Mouse (Mus musculus): ENCODE results near the gene Kcnmb1. TPM values are rescaled to one million over a fixed set of nuclear protein-coding genes. Genes with fewer than 3 reads are reported as not detected.

Kcnmb1 gene
- polyA plus RNA-seq, 1 experiment = 0.97 TPM

GRCm38 (mm10) chr11:34008702-34009101 lies 45.9 kb downstream of the Kcnmb1 start:
- no peaks in the 10 kb centered on the region for H3K36me3 ChIP-seq (ENCODE audit: control insufficient read depth, insufficient read depth, low read length)
- H3K27ac ChIP-seq (ENCODE audit: insufficient read depth, low read depth, low read length) = no peak overlapping the region
- DNase-seq = peak; percentile 57
- TF ChIP-seq CTCF (conservative IDR thresholded peaks at IDR 0.05; ENCODE audit: insufficient read depth, insufficient read length, low read depth, low read length) (peak; percentile 67), POLR2A (IDR thresholded peaks at IDR 0.05; ENCODE audit: low read depth, low read length) (no peak)
- 38% methylated on average over 9 of the region's 9 CpGs for WGBS
- no peak overlapping the region for H3K4me3 ChIP-seq (ENCODE audit: insufficient read depth, low read depth, low read length)
- H3K4me1 ChIP-seq (ENCODE audit: control insufficient read depth, insufficient read depth, low read length) = no peaks in the 10 kb centered on the region
- no peaks in the 10 kb centered on the region for H3K27me3 ChIP-seq (replicated peaks; ENCODE audit: control insufficient read depth, insufficient read depth, low read length)

- WGBS = 71% methylated on average over 12 of the region's 12 CpGs
- H3K27me3 ChIP-seq (replicated peaks; ENCODE audit: control insufficient read depth, insufficient read depth, low read length) = no peaks in the 10 kb centered on the region
- no peak overlapping the region for H3K27ac ChIP-seq (ENCODE audit: insufficient read depth, low read depth, low read length)
- no peaks in the 10 kb centered on the region for H3K36me3 ChIP-seq (ENCODE audit: control insufficient read depth, insufficient read depth, low read length)
- H3K4me3 ChIP-seq (ENCODE audit: insufficient read depth, low read depth, low read length) = no peak overlapping the region
- TF ChIP-seq CTCF (conservative IDR thresholded peaks at IDR 0.05; ENCODE audit: insufficient read depth, insufficient read length, low read depth, low read length) (no peak), POLR2A (IDR thresholded peaks at IDR 0.05; ENCODE audit: low read depth, low read length) (no peak)
- DNase-seq = no peak
- no peaks in the 10 kb centered on the region for H3K4me1 ChIP-seq (ENCODE audit: control insufficient read depth, insufficient read depth, low read length)
These were observed 46.7 kb downstream of the Kcnmb1 start for GRCm38 (mm10) chr11:34009316-34010087.

- no peaks in the 10 kb centered on the region for H3K27me3 ChIP-seq (replicated peaks; ENCODE audit: control insufficient read depth, insufficient read depth, low read length)
- no peaks in the 10 kb centered on the region for H3K36me3 ChIP-seq (ENCODE audit: control insufficient read depth, insufficient read depth, low read length)
- no peak overlapping the region for H3K4me3 ChIP-seq (ENCODE audit: insufficient read depth, low read depth, low read length)
- TF ChIP-seq CTCF (conservative IDR thresholded peaks at IDR 0.05; ENCODE audit: insufficient read depth, insufficient read length, low read depth, low read length) = no peak
- no peak for TF ChIP-seq POLR2A (IDR thresholded peaks at IDR 0.05; ENCODE audit: low read depth, low read length)
- H3K4me1 ChIP-seq (ENCODE audit: control insufficient read depth, insufficient read depth, low read length) = no peaks in the 10 kb centered on the region
- no peak overlapping the region for H3K27ac ChIP-seq (ENCODE audit: insufficient read depth, low read depth, low read length)
- no peak for DNase-seq
- WGBS = 75% methylated on average over 7 of the region's 7 CpGs
These were observed 47.5 kb downstream of the Kcnmb1 start for GRCm38 (mm10) chr11:34010133-34010858.

- Histone ChIP-seq H3K36me3 (ENCODE audit: control insufficient read depth, insufficient read depth, low read length) (no peaks in the 10 kb centered on the region), H3K27me3 (replicated peaks; ENCODE audit: control insufficient read depth, insufficient read depth, low read length) (no peaks in the 10 kb centered on the region), H3K4me3 (ENCODE audit: insufficient read depth, low read depth, low read length) (no peak overlapping the region), H3K4me1 (ENCODE audit: control insufficient read depth, insufficient read depth, low read length) (no peaks in the 10 kb centered on the region), H3K27ac (ENCODE audit: insufficient read depth, low read depth, low read length) (no peak overlapping the region)
- peak; percentile 25 for DNase-seq
- WGBS = 62% methylated on average over 4 of the region's 4 CpGs
- TF ChIP-seq CTCF (conservative IDR thresholded peaks at IDR 0.05; ENCODE audit: insufficient read depth, insufficient read length, low read depth, low read length) = no peak
- TF ChIP-seq POLR2A (IDR thresholded peaks at IDR 0.05; ENCODE audit: low read depth, low read length) = no peak
These were observed 48.0 kb downstream of the Kcnmb1 start for GRCm38 (mm10) chr11:34010859-34011172.

GRCm38 (mm10) chr11:34012007-34012652 lies 49.3 kb downstream of the Kcnmb1 start:
- Histone ChIP-seq H3K4me3 (ENCODE audit: insufficient read depth, low read depth, low read length) (no peak overlapping the region), H3K27ac (ENCODE audit: insufficient read depth, low read depth, low read length) (no peak overlapping the region), H3K4me1 (ENCODE audit: control insufficient read depth, insufficient read depth, low read length) (no peaks in the 10 kb centered on the region), H3K27me3 (replicated peaks; ENCODE audit: control insufficient read depth, insufficient read depth, low read length) (no peaks in the 10 kb centered on the region), H3K36me3 (ENCODE audit: control insufficient read depth, insufficient read depth, low read length) (no peaks in the 10 kb centered on the region)
- DNase-seq = no peak
- WGBS = 87% methylated on average over 6 of the region's 6 CpGs
- no peak for TF ChIP-seq POLR2A (IDR thresholded peaks at IDR 0.05; ENCODE audit: low read depth, low read length)
- no peak for TF ChIP-seq CTCF (conservative IDR thresholded peaks at IDR 0.05; ENCODE audit: insufficient read depth, insufficient read length, low read depth, low read length)

Other genes with a start within 250 kb of the Kcnmb1 start
- gene Kcnip1, start 30.1 kb downstream of the Kcnmb1 start, polyA plus RNA-seq (2012; rRNA removed) = 0.05 TPM in 1 of 2 replicates, not detected in the other
- 0.90 and 3.1 TPM in 2 replicates for gene Lcp2, start 83.9 kb downstream of the Kcnmb1 start, polyA plus RNA-seq (2012; rRNA removed)
- 3.1 and 3.5 TPM in 2 replicates for gene 4930469K13Rik, start 135.5 kb downstream of the Kcnmb1 start, polyA plus RNA-seq (2012; rRNA removed)
- gene Foxi1, start 245.1 kb downstream of the Kcnmb1 start, polyA plus RNA-seq (2012; rRNA removed) = 32.8 and 36.9 TPM in 2 replicates